Mouse (Mus musculus) cerebellum, postnatal 14 days (tissue): ENCODE results near the gene Rasgrf2.

ENCODE experiments used
- DNase-seq, 2 experiments: peaks; one replicate each; pipeline ENCODE4 v3.0.0; 2021; ENCODE audit warnings: mixed read lengths in 2 of 2

Rasgrf2 gene

DNA sequence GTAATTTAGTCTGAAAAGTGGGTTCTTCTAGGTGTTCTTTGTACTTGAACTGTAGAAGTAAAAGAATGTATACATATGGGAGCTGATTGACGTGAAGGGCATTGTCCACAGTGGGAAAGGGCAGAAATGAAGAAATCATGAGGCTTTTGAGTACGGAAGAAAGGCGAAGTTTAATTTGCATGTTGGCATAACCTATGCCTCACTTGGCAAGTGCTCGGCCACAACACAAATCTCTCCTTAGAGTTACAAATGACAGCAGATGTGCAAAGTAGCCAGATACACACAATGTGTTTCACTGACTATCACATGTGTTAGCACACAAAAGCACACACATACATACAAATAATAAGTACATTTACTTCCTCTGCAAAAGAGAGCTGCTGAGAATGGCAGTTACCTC, 251.2 kb downstream of the Rasgrf2 start:
- DNase-seq, result no peak

DNA sequence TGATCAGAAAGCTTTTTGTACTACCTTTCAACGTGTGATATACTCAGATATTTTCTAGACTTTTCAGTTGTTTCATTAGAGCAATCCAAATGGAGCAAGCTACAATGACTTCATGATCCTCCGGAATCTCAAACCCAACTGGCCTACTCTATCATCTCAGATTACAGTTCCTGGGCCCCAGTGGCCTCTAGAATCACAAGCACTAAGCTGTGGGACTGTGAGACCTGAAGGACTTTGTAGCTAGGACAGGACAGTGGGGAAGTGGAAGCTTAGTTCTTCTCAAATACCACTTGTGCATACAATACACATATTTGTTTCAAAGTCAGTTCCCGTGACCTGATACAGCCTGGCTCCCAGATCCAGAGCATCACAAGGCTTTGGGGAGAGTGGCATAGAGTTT, 253.5 kb downstream of the Rasgrf2 start:
- no peak for DNase-seq

DNA sequence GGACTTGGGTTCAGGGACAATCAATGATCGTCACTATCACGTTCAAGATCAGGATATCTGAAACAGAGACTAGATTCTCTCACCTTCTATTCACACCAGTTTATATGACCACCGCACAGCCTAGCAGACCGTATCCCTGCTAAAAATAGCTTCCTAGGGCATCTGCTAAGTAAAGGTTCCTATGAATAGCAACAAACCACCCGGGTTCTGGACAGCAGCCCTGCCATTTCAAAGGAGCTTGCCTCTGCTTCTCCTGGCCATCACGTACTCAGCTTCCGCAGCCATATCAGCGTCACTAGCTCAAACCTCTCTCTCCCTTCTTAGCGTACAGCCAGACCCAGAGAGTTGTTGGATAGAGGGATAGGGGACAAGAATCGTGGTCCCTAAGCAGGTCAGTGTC, 254.1 kb downstream of the Rasgrf2 start:
- DNase-seq, result no peak

DNA sequence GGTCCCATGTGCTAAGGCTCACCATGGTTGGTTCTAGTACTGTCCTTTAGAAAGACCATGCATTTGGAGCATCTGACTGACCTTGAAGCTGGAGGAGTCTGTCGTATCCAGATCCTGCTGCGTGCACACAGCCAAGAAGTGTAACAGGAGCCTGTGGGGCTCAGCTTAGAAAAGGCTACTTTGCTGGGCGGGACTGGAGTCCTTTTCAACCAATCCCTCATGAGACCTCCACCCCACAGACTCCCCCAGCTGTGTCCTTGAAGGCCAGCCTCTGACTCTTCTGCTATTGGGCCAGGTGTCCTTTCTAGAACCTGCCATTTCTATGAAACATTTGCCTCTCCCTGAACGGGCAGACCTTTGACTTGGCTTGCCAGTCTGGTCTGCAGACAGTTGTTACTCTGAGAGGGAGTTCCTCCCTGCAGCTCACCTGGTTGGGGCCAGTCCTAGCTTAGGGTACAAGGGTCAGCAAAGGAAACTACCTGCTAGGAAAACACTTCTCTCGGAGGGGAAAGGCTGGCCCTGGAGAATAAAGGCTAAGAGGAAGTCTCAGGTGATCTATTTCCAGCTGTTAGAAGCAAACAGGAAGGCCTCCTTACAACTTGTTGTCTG, 254.6 kb downstream of the Rasgrf2 start, which contains the start of gene Ckmt2:
TSS of gene Ckmt2 (minus strand) at position 145 of the 609 bp plus-strand sequence.
- DNase-seq, result no peak

DNA sequence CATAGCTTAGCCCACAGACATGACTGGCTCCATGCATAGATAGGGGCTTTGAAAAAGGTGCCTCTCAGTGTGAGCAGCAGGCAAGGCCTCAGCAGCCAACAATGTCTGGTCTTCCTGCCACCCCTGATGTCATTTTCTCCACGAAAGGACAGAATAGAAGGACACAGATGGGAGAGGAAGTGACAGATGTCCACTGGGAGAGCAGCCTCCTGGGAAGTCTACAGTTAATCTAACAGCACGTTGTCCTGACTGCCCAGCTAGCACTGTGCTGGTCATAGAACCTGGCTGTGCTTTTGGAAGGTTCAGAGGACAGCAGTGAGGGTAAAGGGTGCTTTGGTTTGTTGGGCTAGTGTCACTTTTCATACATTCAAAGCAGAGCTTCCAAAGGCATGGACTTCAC, 255.9 kb downstream of the Rasgrf2 start:
- no peak for DNase-seq

DNA sequence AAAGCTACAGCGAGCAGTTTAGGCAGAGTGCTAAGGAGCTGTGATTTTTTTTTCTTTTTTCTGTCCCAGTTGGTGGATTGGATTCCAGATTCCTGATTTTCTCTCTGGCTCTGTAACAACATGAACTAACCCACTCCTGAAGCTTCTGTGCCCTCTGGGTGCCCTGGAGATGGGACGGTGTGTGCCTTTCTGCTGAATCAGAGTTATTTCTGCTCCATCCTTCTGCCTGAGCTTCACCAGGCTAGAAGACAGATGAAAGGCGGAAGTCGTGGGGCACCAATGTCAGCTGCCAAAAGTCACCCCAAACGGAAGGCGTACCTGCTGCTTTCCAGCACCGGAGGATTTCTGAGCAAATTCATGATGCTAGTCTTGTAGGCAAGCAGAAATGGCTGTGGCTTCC, 256.9 kb downstream of the Rasgrf2 start:
- no peak for DNase-seq

DNA sequence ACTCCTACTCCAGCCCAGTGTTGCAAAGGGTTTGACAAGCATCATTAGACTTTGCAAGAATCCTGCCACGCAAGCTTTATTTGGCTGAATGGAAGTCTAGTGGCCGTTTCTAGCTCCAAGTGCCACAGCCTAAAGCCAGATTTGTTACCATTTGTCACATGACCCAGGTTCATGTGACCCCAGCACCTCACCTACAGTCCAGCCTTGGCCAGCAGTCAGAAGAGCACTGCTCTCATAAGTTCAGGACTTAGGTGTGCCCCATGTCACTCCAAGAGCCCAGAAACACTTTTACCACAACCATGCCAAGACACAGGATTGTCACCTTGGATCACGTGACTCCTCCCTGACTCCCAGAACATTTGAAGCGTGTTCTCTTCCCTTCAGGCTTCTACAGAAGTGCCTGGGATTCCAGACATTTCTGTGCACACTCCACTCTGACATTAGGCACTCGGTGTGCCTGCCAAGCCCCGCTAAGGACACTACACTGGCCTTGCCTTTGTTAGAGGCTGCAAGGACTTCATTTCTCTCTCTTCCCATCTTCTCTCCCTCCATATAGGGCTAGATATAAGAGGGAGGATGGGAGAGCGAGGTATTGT, 257.6 kb downstream of the Rasgrf2 start:
- no peak for DNase-seq

DNA sequence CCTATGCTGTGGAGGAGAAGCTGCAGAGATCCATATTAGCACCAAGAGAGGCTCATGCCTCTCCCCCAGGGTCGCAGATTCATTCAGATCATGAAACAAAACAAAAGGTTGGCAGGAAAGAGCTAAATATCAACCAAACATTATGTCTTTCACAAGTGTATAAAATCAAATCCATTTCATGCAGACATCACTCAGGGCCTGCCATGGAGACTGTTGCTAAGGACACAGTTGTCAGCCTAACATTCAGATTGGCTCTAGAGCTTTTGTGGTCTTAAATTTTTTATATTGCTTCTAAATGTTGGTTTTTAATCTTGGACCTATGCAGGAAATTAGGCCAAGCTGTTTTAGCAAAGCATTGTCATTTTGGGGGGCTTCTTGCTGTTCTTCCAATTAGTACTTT, 262.9 kb downstream of the Rasgrf2 start:
- no peak for DNase-seq

DNA sequence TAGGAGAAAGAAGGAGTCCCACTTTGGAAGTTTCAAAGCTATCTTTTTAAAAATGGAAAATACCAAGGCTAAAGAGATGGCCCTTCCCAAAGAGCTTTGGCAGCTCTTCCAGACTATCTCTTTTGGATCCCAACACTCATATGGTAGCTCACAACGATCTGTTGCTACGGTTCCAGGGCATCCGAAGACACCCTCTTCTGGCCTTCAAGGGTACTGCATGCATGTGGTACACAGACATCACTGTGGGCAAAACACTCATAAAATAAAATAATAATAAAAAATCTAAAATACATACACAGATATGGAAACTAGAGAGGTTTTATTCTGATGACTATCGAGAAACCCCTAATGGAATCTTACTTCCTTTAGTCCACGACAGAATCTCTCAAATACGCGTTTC, 272.6 kb downstream of the Rasgrf2 start:
- DNase-seq, result peak in 1 of 2 experiments; percentile 31

DNA sequence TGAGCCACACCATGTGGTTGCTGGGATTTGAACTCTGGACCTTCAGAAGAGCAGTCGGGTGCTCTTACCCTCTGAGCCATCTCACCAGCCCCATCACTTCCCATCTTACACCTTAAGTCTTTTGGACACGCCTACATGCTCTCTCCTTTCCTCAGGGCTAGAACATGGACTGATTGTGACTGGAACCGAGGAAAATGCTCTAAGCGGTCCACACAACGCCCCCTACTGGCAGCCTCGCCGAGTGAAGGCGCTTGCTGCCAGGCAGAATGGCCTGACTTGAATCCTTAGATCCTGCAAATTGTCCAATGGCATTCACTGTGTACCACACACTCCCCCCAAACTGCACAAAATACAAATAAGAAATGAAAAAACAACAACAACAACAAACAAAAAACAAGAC, 274.0 kb downstream of the Rasgrf2 start:
- DNase-seq, result no peak

DNA sequence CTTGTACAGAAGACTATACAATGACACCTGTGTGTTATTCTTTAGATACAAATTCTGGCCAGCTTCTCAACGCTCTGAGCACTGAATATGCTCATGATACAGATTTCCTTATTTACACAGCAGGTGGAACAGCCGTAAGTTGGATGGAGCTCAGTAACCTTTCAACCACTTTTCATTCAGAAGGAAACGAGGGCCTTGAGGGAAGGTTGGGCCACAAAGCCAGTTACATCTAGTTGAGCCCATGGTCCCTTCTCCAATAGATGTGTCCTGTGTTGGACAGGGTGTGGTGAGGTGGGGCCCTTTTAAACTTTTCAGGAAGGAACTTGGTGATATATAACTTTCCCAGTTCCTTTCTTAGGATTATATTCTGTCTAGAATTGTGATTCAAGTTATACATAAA, 277.0 kb downstream of the Rasgrf2 start:
- no peak for DNase-seq
